Mouse (Mus musculus) gastrocnemius, postnatal 4 days (tissue): ENCODE measurements at regions not wholly inside any gene's neighbourhood (a gene's known extent, or its start where the extent isn't known, plus 50 kb on each side); places are given as distances from the start of the nearest gene placed in this dataset.

Experiments used
- DNase-seq, 2 experiments: peaks; one replicate each; pipeline ENCODE4 v3.0.0; 2021 to 2022; ENCODE audit warnings: low spot score in 2 of 2, mixed read lengths in 2 of 2

DNA sequence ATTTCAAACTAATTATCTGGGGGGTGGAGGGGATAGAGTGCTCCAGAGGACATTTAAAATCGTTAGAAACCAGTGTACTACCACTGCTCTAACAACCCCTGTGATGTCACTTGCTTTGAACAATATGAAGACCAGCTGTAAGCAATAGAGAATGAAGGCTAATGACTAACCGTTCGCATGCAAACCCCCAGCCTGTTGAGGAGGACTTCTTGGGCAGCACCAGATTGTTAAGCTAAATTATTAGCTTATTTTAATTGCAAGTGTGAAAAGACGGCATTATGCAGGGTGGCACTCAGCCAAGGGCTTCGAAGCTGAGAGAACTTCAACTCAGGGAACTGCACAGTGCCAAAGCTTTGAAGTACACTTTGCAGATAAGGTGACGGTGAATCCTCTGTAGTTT is 452.0 kb upstream of the Adamts9 start:
- no peak for DNase-seq

DNA sequence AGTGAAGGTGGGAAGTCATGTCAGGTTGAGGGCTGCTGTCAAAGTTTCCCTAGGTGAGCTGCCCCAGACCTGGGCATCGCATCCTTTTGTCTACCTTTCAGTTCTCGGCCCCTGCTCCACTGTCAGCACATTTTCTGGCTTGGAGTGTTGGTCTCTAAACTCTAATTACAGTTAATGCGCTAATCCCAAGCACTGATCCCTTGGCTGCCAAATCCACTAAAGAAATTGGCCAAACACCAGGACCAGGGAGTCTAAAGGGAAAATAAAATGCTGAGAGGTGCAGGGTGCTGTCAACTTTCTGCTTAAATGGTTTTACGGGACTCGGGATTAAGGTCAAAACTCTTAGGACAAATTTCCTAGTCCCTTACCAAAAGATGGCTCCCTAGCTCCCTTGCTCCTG is 450.3 kb upstream of the Adamts9 start:
- DNase-seq, result no peak

DNA sequence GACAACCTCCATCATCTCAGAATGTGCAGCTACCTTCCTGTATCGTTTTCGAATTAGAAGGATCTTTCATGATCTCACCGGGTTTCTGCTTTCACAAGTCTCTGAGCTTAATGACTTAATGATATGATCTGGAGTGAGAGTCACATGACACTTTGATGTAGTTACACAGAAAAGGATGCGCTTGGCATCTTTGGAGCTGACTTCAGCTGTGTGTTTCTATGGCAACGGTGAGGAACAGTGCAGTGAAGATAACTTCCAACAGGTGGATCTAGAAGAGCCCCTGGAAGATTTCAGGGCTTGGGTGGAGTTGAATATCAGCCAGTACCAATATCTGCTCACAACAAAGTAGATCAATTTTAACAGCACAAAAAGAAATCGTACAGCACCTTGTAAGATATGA is 449.1 kb upstream of the Adamts9 start:
- DNase-seq, result no peak

DNA sequence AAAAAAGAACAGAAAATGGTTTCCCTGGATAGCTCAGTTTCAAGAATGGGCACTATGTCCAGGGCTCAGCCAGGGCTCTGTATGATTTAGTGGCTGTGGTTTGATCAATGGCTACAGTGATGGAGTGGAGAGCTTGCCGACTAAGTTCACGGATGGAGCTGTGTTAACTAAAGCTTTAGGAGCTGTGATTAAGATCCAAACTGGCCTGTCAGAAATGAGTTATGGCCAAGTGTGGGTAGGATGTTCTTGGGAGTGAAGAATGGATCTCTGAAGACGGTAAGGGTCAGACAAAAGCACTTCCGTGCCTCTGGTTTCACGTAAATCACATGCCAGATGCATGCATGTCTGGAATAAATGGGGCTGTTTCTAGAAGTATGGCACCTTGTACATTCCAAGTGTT is 447.9 kb upstream of the Adamts9 start:
- no peak for DNase-seq

DNA sequence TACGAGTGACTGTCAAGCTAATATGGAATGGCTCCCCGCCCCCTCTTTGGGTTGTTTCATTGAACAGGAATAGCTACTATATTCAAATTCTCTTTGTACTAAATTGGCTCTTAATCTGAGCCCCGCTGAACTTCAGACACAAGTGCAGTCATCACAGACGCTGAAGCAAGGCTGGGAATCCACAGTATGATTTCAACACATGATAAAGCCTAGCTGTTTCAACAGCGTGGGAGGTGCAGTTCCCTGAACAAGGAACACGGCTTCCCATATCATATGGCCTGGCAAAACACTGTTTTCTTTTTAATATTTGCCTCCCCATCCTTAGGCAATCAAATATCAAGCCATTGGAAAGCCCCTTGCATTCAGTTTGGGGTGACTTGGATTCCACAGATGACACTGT is 428.0 kb upstream of the Adamts9 start:
- DNase-seq, result no peak

DNA sequence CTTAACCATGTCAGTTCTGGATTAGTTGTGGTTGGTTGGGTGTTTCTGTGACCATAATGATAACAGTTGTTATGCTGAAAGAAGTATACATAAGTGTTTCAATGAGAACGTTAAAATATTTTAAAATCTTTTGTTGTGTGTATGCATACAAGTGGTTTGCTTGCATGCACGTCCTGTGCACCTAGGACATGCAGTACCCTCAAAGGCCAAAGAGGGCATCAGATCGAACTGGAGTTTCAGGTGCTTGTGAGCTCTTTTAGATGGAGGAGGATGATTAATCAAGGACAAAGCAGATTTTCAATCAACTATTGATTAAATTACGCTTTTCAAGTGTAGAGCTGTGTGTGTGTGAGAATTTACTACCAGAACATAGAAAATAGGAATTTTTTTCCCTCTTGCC is 420.6 kb upstream of the Adamts9 start:
- no peak for DNase-seq

DNA sequence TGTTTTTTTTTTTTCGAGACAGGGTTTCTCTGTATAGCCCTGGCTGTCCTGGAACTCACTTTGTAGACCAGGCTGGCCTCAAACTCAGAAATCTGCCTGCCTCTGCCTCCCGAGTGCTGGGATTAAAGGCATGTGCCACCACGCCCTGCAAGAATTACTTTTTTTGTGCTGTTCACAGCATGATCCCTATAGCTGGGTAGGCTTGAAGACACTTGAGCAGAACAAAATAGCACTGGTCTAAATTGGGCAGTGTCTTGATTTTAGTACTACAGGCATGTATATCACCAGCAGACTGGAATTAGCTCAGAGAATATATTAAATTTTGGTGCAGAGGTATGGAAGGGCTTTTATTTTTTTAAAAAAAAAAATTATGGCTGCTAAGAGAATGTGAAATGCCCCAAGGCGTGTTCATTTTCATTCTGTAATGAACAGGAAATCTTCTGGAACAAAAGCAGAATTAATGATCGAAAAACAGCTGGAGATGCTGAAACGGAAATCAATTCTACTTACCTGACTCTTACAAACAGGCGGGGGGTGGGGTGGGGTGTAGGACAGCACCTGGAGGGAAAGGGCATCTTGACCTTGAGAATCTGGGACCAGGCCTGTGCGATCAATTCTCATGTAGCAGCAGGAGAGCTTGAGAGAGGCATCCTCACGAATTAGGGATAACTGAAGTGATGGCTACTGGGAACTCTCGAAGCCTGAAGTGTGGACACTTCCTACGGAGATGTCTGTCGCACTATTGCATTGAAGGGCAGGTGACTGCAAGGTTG is 410.2 kb upstream of the Adamts9 start:
- no peak for DNase-seq

DNA sequence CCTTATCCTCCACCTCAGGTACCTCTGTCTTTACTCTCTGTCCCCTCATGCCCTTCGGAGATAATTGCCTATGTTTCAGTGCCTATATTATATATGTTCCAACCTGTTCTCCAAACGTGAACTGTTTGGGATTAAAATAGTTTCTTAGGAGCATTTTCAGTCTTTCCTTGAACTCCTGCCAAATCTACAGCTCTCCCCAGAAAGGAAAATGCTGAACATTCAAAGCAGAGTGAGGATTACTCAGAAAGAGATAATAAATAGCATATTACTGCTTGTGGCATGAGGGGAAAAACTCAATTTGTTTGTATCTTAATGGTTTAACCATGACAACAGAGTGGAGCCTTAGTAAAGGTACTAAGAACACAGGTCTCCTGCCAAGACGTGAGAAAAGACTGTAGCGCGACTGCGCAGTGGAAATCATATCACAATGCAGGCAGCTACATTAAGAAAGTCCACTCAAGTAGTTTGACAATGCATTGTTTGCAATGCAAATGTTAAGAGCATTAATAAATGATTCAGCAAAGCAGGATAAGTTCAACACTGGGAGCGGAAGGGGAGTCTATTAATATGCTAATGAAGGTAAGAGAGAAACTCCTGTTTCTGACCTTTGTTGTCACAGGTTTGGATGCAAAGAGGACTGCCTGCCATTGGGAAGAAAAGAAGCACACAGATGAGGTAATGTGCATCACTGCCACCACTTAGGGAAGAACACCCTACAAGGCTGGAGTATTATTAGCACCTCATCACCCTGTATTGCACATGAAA is 406.8 kb upstream of the Adamts9 start:
- no peak for DNase-seq

DNA sequence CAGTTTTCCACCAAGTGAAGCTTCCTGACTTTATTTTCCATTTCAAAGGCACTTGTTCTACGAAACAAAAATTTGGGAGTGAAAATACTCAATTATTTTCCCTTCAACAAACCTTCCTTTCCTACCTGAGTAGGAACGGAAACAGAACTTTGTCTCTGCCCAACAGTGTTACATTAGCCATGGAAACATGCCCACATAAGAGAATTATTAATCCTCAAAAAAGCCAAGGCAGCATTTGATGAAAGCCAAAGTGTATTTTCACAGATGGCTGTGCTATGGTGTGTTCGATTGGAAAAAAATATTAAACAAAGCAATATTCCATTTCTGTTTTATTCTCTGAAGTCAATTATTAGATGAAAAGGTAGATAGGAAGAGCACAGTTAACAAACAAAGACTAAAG is 404.8 kb upstream of the Adamts9 start:
- DNase-seq, result no peak

DNA sequence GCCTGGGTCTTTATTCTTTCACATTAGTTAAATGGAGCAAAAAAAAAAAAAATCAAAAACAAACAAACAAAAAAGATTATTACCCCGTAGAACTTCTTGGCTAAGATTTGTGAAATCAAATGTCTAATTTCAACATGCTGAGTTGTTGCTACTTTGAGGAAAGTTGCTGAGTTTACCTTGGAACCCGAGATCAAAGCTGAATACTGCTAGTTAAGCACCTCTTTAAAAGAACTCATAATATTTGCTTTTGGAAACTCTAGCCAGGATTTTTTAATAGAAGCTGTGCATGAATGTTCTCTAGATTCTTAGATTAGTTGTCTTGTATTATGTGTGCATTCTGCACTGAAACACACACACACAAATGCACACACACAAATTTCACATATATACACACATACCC is 385.4 kb upstream of the Adamts9 start:
- DNase-seq, result no peak

DNA sequence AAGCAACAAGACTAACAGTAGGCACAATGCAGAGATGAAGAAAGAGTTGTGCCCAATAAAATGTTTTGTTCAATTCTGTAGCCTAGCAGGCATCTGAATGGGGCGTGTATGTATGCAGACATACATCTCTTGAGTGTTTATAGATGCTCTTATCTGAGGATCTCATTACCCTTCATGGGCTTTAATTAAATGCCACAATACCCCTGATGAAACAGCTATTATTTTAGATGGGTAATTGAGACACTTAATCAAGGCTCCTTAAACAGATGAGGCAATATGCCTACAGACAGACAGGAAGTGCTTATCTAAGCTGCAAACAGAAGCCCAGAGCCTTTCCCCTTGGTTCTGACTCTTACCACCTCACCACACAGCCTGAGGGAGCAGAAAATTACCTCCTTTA is 384.6 kb upstream of the Adamts9 start:
- DNase-seq, result no peak

DNA sequence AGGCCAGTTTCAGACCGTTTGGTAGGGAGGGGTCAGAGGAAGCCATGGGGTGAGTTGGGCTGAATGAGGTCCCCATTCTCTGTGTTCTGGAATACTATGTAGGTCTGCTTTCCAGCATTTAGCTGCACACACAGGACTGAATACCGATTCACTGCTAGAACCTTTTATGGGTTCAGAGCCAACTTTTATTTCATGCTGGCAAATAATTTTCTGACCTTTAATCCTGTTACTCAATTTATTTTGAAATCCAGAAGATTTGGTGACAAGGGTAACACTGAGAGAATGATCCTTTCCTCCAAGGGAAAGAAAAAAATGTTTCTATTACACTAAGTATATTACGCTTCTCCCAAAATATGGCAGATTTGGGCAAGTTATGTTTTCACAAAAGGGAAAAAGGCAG is 380.6 kb upstream of the Adamts9 start:
- DNase-seq, result no peak

DNA sequence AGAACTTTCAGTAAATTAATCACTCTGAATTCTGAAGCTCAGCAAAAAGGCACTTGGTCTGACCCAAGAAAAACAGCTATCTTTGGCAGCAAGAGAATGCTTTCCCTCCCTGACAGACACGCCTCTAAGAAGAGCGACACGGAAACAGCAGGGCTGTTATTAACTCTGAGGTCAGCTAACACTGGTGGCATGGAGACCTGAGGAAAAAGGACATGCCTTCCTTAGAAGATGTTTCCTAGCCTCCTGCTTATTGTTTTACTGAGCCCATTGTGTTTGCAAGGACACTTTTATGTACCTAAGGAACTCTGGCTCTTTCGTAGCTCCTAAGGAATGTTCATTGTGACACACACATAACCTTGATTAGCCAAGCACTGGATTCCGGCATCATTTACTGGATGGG is 371.3 kb upstream of the Adamts9 start:
- DNase-seq, result no peak

DNA sequence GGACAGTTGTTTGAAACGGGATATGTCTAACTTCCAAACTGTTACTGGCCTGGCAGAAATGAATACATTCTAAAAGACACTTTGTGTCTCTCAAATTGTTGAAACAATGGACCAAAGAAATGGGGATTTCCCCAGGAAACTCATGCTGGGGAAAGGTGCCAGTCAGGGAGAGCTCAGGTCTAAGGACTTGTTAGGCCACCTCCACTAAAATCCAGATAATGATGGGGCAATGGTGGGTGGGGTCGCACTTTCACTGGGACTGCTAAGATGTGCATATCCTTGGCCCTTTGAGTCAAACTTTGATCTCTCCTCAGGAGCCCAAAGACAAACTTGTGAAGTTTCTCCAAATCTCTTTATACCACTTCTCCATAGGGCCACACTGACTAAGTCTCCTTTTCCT is 361.9 kb upstream of the Adamts9 start:
- DNase-seq, result no peak

DNA sequence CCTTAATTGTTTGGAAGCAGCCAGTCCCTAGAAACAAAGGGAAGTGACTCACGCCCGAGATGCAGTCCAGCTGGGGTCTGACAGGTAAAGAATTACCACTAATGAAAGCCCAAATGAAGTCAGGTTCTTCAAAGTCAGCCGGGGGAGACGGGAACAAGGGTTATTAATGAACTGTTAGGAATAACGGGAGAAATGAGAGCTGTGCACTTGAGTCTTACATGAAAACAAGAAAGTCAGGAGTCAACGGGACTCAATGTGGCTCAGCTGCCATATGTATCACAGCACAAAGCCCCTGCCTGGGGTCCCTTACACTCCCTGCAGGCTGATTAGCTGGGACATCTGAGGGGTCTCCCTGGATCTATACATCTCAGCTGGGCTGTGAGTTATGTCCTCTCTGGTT is 354.7 kb upstream of the Adamts9 start:
- DNase-seq, result no peak

DNA sequence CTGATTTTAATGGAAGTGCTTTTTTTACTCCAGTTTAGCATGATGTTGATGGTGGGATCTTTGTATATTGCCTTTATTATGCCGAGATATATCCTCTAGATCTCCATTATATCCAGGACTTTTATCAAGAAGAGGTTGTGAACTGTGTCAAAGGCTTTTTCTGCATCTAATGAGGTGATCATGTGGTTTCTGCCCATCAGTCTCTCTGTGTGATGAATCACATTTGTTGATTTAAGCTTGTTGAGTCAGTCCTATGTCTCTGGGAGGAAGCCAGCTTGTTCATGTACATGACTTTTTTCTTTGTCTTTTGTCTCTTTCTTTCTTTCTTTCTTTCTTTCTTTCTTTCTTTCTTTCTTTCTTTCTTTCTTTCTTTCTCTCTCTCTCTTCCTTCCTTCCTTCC is 348.4 kb upstream of the Adamts9 start:
- DNase-seq, result no peak

DNA sequence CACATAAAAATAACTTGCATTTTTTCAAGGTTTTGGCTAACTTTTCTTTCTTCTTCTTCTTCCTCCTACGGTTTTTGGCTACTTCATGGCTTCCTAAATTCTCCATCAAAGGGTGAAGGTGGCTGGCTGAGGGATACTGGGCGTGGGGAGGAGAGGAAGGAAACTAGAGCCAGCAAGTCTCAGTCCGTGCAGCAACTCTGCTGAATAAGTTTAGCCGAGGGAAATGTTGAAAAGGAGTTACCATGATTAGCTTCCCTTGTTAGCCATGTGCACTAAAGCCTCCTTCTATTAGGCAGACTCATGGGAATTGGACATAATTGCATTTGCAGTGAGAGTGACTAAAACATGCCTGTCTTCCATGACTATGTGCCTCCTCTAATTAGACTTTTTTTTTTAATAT is 345.1 kb upstream of the Adamts9 start:
- DNase-seq, result no peak

DNA sequence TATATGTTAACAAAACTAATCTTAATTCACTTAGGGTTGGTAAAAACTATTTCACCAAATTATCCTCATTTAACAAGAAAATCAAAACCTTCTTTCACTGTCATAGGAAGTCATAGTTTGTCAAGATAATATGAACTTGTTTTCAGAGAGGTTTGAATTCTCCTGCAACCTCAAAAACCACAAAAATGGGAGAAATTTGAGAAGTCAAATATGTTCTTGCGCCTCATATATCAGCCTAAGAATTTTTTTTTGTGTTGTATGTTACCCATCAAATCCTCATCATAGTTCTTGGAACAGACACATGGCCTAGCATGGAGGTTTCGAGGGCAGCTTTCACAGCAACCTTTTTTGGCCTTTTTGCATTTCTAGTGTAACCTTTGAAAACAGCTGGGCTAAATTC is 342.5 kb upstream of the Adamts9 start:
- DNase-seq, result no peak

DNA sequence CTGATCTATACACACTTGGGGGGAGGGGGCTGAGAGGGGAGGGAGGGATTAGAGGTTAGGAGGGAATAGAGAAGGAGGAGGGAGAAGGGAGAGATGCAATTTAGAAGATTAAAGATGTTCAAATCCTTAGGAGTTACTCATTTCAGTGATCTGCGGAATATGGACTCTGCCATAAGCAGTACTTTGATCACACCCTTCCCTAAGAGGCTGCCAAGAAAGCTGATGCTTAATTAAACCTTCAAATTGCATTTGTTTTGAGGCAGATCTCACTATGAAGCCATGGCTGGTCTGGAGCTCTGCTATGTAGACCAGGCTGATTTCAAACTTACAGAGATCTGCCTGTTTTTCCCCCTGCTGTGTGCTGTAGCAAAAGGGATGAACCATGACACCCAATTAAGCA is 338.2 kb upstream of the Adamts9 start:
- DNase-seq, result no peak

DNA sequence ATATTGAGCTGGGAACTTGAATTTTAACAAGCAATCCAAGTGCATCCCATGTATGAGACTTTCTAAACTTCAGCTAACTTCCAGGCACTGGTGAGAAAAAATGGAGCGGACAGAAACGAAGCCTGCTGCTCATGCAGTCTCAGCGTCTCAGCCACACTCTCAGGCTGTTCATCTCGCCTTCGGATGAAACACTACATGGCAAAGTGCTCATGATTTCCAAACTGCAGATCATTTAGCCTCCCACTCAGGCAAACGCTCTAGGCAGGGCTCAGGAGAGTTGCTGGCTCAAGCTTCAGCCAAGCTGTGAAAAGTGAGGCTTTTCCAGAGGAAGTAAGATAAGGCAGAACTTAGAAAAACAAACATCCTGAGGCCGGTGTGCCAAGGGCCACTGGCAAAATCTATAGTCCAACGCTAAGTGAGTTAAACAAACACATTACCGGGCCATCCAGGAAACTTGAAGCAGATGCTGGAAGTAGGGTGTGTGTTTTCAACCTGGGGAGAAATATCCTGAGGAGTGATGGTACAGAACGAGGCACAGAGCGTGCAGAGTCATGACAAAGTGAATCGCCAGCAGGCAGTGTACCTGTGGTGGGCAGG is 330.7 kb upstream of the Adamts9 start:
- DNase-seq, result no peak

DNA sequence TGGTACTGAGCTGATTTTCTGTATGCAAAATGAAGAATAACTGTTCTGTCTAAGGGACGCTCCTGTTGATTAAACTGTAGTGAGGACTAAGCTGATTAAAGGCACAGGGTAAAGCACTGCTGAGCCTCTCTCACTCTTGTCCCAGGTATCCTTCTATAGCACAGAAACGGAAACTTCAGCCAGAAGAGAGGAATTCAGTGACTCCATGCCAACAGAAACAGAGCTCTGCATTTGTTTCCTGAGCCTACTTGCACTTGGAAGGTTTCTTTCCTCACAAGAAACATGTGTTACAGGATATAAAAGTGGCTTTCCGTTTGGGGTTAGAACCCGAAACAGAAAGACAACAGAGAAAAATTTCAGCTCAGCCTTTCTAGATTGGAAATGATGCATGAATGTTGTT is 328.9 kb upstream of the Adamts9 start:
- no peak for DNase-seq

DNA sequence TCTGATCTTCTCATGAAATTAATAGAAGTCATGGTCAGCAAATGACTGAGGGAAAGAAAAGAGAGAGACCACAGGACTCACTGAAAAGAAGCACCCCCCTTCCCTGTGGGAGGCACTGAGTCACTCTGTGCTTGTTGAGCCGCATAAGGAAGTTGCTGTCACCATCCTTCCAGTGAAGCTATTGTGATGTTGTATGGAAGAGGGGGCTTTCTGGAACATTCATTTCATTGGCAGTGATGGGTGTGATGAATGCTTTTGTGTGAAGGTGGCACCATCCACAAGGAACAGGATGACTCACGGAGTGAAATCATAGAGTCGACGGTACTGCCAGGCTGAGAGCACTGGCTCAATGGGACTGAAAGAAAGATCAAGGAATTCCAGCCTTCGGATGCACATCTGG is 323.5 kb upstream of the Adamts9 start:
- no peak for DNase-seq

DNA sequence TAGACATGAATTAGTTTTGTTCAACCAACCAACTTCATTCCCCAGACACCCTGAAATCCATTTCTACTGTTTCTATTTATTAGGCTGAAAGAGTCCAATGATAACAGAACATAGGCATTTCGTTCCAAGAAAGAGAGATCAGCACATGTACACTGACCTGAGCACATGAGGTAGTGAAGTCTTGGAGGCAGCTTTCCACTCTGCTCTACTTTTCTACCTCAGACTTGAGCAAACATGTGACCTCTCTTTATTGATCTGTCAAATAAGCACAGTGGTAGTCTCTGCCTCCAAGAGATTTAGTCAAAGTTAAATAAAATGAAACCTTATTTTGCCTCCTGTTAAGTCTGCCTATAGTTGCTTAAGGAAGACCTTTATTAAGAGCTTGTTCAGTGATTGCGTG is 321.9 kb upstream of the Adamts9 start:
- DNase-seq, result no peak
